Mouse (Mus musculus): ENCODE results near the gene Abcc3.

Abcc3 gene

GRCm38 (mm10) chr11:94351094-94351493 lies 41.7 kb downstream of the Abcc3 start:
- peak; percentile 23 to 31 for DNase-seq (ENCODE audit: low spot score in 2 of 2)

GRCm38 (mm10) chr11:94350337-94350736 lies 42.5 kb downstream of the Abcc3 start:
- DNase-seq (ENCODE audit: low spot score in 2 of 2): no peak

DNA sequence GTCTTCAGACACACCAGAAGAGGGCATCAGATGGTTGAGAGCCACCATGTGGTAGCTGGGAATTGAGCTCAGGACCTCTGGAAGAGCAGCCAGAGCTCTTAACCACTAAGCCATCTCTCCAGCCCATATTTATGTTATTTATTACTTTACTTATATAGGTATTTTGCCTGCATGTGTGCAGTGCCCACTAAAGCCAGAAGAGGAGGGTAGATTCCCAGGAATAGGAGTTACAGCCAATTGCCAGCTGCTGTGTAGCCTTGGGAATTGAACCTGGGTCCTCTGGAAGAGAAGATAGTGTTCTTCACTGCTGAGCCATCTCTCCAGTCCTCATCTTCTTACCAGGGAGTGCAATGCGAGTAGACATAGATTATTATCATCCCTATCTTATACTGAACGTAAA lies 43.0 kb downstream of the Abcc3 start:
- no peak for DNase-seq (ENCODE audit: low spot score in 2 of 2)

DNA sequence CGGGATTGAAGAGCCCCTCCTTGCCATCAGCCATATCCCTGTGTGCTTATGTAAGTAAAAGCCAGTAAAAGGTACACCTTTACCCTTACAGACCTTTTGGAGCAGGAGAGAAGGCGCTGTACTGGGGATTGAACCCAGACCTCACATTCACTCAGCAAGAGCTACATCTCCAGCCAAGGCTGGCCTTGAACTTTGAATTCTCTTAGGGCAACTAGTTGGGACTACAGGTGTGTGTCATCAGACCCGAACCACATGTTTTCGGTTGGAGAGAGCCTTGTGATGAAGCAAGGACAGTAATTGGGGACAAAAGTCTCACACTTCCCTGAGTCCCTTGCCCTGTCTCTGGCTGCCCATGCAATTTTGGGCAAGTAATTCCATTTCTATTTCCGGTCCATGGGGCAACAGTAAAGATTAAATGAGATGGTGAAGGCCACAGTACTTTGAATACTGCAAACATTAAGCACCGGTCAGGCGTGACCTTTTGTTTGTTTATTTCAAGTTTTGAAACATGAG lies 45.7 kb downstream of the Abcc3 start:
- no peak for DNase-seq (ENCODE audit: low spot score in 2 of 2)

GRCm38 (mm10) chr11:94346611-94347010 lies 46.2 kb downstream of the Abcc3 start:
- DNase-seq (ENCODE audit: low spot score in 2 of 2): no peak

GRCm38 (mm10) chr11:94345926-94346325 lies 46.9 kb downstream of the Abcc3 start:
- no peak for DNase-seq (ENCODE audit: low spot score in 2 of 2)

- no peak for DNase-seq (ENCODE audit: low spot score in 2 of 2)
These were observed 48.3 kb downstream of the Abcc3 start for GRCm38 (mm10) chr11:94344470-94344869.

DNA sequence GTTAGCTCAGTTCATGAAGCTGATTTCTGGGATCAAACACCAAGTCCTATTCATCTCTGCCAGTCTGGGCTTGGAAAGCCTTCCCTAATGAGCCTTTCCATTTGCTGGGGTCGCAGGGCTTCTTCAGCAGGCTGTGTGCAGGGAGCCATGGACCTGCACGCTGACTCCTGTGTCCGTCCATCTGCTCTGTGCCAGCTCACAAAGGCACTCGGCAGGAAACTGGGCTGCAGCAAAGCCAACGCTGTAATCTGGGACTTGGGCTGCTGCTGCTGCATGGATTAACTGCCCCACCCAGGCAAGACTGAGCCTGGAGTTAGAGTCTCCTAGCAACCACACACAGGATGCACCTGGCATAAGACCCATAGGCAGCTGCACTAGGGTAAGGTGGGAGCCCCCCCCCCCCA lies 48.8 kb downstream of the Abcc3 start:
- DNase-seq (ENCODE audit: low spot score in 2 of 2): no peak

DNA sequence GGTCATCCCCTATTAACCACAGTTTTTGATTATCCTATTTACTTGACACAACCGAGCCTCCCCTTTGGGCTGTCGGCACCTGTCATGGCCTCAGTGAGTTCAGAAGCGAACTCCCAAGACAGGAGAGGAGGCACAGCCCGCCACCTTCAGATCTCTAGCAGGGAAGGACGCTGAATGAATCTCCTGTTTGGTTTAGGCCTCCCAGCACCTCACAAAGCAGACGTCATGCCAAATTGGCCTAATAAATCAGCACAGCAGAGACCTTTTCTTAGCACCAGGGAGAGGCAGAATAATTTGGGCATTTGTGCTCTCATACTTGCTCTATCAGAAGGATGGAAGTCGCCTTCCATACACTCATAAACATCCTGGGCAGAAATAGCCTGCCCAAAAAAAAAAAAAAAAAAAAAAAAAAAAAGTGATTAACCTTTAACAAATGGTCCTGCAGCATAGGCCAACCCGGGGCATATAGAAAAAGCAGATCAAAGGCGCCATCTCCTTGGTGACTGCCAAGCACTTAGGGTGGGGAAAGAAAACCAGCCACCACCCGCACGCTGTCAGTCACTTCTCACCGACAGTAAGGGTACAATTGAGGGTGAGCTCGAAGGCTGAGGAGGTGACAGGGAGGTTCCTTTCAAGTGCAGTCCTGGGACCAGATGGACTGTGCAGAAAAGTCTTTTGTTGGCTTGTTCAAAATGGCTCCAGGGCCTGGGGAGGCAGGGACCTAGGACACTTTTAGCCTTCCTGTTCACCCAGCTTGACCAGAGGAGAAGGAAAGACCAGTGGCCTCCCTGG lies 50.5 kb downstream of the Abcc3 start:
- no peak for DNase-seq (ENCODE audit: low spot score in 2 of 2)

- DNase-seq (ENCODE audit: low spot score in 2 of 2): no peak
These were observed 51.6 kb downstream of the Abcc3 start for GRCm38 (mm10) chr11:94340948-94341933.

GRCm38 (mm10) chr11:94339732-94340585 lies 52.8 kb downstream of the Abcc3 start:
- peak; percentile 40 to 50 for DNase-seq (ENCODE audit: low spot score in 2 of 2)

DNA sequence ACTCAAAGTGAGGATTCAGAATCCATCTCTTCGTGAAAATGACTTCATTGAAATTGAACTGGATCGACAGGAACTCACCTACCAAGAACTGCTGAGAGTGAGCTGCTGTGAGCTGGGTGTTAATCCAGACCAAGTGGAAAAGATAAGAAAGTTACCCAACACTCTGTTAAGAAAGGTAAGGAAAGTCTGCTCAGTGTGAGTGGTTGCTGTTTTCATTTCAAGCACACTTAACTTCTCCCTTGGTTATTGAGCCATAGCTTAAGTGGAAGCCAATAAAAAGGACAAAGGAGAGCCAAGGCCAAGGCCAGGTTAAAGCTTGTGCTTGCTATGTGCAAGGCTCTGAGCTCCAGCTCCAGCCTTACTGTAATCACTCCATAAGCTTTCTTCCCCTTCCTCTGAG lies 54.5 kb downstream of the Abcc3 start:
- no peak for DNase-seq (ENCODE audit: low spot score in 2 of 2)

- no peak for DNase-seq (ENCODE audit: low spot score in 2 of 2)
These were observed 56.2 kb downstream of the Abcc3 start for GRCm38 (mm10) chr11:94336551-94336950.

DNA sequence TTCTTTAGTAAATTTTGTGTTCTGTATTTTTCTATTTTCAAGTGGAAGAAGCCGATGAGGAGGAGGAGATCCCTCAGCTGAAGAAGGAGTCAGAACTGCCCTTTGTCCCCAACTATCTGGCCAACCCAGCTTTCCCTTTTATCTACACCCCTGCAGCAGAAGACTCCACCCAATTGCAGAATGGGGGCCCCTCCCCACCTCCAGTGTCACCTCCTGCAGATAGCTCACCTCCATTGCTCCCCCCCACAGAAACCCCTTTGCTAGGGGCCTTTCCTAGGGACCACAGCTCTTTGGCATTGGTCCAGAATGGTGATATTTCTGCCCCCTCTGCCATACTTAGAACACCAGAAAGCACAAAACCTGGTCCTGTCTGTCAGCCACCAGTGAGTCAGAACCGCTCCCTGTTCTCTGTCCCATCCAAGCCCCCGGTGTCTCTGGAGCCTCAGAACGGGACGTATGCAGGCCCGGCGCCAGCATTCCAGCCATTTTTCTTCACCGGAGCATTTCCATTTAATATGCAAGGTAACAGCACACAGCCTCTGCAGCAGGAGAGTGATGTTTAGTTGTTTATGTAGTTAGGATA lies 58.3 kb downstream of the Abcc3 start:
- peak; percentile 51 to 65 for DNase-seq (ENCODE audit: low spot score in 2 of 2)

- DNase-seq (ENCODE audit: low spot score in 2 of 2): no peak
These were observed 60.1 kb downstream of the Abcc3 start for GRCm38 (mm10) chr11:94332726-94333125.

DNA sequence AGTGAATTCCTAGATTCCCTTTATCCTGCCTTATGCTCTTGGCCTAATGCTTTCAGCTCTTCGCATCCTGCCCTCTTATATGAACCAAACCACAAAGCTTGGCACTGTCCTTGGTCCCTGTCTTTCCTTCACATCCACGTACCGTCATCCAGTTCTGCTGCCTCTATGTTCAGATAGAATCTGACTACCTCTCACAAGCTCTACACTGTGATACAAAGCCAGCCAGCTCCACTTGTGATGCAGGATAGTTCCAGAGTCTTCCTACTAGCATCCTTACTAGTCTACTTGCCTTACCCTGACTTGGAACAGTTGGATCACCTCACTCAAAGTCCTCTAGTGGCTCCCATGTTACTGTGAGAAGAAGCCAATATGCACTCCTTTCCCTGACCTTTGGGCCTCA lies 62.6 kb downstream of the Abcc3 start:
- no peak for DNase-seq (ENCODE audit: low spot score in 2 of 2)

DNA sequence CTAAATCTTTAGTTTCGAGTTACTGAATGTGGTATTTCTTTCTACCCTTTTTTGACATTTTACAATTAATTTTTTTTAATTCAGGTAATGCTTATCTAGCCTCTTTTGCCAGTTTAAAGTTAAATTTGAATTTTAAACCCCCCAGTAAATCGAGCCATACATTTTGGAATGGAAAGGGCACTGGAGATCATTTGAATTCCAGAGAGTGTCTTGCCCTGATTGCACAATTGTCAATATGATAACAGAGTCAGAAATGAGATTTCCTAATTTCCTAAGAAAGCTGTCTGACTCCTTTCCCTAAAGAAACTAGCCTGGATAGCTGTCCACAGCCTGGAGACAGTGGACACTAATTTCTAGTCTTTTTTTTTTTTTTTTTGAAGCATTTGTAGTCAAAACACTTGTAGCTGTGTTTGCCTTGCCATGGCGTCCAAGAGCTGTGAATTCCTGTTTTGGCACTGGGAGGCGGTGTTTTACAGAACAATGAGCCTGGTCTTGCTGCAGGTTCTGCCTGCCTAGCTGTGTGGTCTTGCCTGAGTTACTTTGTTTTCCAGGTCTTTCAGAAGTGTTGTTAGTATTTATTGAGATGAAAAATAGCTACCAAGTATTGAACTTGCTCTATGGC lies 63.4 kb downstream of the Abcc3 start:
- no peak for DNase-seq (ENCODE audit: low spot score in 2 of 2)

DNA sequence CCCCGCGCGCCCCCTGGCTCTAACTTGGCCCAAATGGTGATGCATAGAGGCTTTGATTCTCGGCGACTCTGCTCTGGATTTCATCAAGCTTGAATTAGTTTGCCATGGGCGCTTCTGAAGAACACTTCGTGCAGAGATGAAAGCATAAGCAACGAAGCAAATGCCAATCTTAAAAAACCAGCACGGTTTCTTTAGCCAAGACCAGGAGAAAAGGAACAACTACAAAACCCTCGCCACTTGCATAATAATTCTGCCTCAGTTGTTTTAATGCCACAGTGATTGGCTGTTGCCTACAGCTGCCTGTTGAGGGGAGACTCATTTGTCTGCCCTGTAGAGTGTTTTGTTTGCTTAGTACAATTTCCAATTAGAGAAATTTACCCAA lies 64.2 kb downstream of the Abcc3 start:
- DNase-seq (ENCODE audit: low spot score in 2 of 2): no peak

- peak; percentile 81 to 83 for DNase-seq (ENCODE audit: low spot score in 2 of 2)
These were observed 64.8 kb downstream of the Abcc3 start, which contains the start of gene Ankrd40 for GRCm38 (mm10) chr11:94327693-94328643. TSS of gene Ankrd40 (plus strand) at chr11:94328001.

All from spleen, postnatal 36 days (tissue).